Mouse (Mus musculus) spleen, postnatal 10 days (tissue): ENCODE data around the gene Dnajc16.
"Not testable (repeated sequence)": the region's sequence is repeated elsewhere in the genome, so short reads cannot be mapped to it uniquely, and the experiment has no call there.

Experiments used
- DNase-seq, 2 experiments: peaks; one replicate each; pipeline ENCODE4 v3.0.0; 2021 to 2022; ENCODE audit warnings: low spot score in 2 of 2

Dnajc16 gene

DNA sequence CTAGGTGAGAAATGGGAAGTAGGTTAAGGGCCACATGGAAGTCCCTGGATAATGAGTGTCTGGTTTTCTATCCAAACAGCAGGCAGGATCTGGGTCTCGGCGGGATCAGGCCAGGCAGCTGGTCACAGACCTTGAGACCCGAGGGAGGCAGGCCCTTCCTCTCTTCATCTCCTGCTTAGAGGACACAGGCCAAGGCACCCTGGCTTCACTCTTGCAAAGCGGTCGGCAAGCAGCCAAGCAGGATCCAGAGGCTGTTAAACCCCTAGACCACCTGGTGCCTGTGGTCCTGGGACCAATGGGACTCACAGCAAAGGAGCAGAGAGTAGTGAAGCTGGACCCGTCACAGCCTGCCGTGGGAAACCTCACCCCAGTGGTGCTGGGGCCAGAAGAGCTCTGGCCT, 5.6 kb upstream of the Dnajc16 start:
- DNase-seq, result no peak

- no peak for DNase-seq
Measured at GRCm38 (mm10) chr4:141794152-141794535, 3.4 kb upstream of the Dnajc16 start.

- DNase-seq, result peak; percentile 99
Measured at GRCm38 (mm10) chr4:141793282-141794151, 2.8 kb upstream of the Dnajc16 start, which contains the start of gene Casp9. Casp9 (plus strand) TSS chr4:141793612.

DNA sequence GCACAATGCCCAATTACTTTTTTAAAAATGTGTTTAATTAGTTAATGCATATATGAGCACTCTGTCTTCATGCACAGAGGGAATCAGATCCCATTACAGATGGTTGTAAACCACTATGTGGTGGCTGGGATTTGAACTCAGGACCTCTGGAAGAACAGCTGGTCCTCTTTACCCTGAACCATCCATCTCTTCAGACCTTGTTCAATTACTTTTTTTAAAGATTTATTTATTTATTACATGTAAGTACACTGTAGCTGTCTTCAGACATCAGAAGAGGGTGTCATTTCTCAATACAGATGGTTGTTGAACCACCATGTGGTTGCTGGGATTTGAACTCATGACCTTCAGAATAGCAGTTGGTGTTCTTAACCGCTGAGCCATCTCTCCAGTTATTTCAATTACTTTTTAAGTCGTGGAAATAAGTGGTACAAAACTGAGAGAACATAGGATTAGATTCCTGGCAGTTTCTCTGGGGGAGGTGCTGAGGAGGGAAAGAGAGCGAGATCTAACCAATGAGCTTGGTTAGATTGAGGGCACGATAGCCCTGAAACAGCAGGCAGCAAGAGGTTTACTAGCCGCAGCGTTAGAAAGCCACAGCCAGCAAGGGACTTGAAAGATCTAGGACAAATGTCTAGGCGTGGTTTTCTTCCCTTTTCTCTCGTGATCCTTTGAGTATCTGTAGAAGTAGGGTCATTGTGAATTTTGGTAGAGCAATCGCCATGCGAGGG, 2.0 kb upstream of the Dnajc16 start:
- no peak for DNase-seq

DNA sequence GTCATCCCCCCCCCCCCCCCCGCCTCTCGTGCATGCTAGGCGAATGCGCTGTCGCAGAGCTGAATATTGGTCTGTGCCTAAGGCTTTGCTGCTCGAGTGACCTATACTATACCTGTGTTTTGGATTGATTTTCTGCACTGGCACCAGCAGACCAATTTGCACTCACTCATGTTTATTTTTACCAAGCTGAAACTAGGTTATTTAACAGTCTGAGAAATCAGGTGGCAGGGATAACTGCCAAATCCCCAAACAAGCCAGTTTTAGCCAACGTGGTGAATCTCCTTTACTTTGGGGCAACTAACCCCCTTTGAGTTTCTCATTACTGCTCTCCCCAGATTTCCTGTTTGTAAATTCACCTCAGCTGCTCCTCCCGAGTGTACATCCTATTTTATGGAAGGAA, 1.2 kb upstream of the Dnajc16 start:
- no peak for DNase-seq

DNA sequence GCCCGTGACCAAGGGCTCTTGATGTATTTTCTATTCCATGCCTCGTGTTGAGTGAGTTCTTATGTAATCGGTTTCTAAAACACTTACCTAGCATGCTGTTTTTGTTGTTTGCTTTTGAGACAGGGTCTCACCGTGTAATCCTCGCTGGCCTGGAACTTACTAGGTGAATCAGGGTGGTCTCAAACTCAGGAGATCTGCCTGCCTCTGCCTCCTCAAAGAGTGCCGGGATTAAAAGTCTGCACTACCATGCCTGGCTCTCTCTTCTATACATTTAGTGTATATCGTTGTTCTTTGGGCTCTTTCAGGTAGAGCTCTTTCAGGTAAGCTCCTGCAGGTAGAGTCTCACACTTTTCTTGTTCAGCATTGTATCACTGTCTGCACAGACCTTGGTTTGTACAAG, 755 bp upstream of the Dnajc16 start:
- no peak for DNase-seq

DNA sequence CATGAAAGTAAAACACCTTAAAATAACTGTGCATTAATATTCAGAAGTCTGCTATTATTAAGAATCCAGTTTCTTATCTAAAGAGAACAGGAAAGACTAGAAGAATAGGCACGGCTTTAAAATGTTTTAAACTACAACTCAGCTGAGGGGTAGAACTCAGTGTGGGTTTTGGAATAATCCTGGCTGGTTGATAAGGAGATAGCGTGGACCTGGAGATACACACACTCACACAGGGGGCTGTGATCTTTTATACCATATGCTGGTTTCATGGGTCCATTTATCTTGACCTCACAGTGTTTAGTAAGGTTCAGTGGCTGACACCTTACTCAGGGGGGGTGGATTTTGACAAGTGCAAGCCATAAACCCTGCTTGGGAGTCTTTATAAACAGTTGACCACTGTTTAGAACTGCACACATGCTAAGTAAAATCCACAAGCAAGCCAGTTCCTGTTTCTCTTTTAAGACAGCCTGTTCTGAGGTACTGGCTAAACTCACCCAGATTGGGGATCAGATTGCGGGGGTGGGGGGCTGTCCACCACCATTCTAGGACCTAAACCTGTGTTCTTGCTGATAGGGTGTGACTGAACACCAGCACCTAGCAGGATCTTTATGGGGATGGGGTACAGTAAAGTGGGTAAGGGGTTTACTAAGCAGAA, 1.0 kb downstream of the Dnajc16 start:
- no peak for DNase-seq

DNA sequence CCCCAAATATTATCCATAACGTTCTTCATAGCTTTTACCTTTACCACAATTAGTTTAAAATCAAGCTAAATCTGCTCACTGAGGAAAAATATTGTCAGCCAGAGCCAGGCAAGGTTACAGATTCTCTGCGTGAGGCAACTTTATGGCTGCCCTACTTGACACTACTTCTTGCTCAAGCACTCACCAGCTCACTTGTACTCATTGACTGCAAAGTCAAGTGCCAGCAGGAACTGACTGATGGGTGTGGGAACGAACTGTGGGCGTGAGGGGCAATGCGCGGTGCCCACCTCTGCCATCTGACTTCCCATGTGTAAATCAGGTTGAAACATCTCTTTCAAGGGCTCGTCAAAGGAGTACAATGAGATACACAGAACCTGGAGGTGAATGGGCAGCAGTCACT, 3.3 kb downstream of the Dnajc16 start:
- no peak for DNase-seq

- DNase-seq, result no peak
Measured at GRCm38 (mm10) chr4:141787046-141787445, 3.7 kb downstream of the Dnajc16 start.

DNA sequence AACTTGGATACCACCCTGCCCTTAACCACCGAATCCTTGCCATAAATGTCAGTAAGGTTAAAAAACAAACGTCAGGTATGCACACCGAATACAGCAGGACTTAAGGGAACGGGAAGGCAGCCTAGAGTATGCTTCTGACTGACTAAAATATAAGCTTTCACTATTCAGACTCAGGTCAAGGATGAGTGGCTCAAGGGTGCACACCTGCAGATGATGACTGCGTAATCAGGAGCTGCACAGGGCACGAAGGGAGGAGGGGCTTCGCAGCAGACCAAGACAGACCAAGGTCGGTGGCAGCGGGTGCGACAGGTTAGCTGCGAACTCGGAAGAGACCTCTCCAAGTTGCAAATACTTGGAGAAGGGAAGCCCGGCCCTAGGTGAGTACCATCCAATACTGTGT, 4.6 kb downstream of the Dnajc16 start:
- no peak for DNase-seq

- no peak for DNase-seq
Measured at GRCm38 (mm10) chr4:141784835-141785234, 5.9 kb downstream of the Dnajc16 start.

- DNase-seq, result no peak
Measured at GRCm38 (mm10) chr4:141781201-141781985, 9.3 kb downstream of the Dnajc16 start.

DNA sequence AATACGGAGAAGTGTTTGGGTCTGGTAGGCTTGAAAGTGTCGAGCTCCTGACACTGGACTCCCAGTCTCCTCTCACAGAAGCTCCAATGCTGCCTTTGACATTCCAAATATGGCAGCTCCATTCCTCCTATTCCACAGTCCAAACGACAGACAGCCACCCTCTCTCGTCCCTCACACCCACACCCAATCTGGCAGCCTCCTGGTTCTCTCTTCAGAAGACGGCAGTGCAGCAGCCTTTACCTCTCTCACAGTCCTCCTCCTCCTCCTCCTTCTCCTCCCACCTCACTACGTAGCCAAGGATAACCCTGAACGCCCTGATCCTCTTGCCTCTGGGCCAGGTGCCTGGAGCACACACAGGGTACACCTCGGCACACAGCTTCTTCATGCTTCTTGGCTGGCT, 10.9 kb downstream of the Dnajc16 start:
- DNase-seq, result no peak

DNA sequence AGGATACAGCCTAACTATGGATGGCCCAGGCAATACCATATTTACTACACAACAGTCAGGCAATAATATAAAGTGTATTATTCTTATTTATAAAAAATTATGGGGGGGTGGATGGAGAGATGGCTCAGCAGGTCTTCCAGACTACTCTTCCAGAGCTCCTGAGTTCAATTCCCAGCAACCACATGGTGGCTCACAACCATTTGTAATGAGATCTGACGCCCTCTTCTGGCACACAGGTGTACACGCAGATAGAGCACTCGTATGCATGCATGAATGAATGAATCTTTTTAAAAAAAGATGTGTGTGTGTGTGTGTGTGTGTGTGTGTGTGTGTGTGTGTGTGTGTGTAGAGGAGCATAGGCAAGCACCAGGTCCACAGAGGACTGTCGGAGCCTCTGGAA, 17.7 kb downstream of the Dnajc16 start:
- not testable (repeated sequence) for DNase-seq

DNA sequence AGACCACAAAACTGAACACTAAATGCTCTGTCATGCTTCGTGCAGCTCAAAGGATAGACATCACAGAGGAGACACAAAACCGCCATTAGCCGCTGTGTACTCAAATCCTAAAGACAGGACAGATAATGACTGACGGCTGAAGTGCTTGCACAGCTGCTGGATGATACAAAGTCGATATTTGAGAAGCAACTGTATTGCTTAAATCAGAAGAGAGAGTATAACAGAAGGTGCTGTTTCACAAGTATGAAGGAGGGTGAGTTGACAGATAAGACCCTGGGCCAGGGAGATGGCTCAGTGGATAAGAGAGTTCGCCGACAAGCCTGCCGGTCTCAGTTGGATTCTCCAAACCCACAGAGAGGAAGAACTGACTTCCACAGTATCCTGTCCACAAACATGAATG, 18.9 kb downstream of the Dnajc16 start:
- no peak for DNase-seq

GRCm38 (mm10) chr4:141769501-141770160, 21.1 kb downstream of the Dnajc16 start:
- no peak for DNase-seq

DNA sequence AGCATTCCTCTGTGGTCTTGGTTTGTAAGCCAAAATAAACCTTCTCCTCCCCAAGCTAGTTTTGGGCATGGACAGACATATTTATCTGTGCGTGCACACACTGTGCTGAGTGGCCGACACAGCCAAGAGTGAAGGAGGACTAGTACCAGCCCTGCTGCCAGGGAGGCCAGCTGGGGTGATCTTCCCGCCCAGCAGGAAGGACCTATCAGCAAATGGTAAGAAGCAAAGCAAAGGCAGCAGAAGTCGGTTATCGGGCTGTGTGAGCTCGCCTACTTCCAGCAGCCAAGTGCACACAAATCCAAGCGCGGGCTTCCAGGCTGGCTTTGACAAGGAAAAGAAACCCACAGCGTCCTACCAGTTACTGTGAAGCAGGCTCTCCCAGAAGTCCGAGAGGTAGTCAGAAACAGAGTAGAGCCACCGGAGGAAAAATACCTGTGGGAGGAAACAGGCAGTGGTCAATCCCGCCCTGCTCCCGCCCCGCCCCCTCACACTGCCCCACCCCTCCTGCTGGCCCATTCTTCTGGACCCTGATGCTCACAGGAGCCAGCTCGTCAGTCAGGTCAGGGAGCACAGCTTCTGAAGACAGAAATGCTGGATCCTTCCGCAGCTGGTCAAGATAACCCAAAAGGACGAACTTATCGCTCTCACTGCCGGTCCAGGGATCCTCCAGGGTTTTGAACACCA, 23.2 kb downstream of the Dnajc16 start:
- DNase-seq, result peak; percentile 54 to 59

GRCm38 (mm10) chr4:141766668-141767352, 23.9 kb downstream of the Dnajc16 start:
- DNase-seq, result no peak

DNA sequence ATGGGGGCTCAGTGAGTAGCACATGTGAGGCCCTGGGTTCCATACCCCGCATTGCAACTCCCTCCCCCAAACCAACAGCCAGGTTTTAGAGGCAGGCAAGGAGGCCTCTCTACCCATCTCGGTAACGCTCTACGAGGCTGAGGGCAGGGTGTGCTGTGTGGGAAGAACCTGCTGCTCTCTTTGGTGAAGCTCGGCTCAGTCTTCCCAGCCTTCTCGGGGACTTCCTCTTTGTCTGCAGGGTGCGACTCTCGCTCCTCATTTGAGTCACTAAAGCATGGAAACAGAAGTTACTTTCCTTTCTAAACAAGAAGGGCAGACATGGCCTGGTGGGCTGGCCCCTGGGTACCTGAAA, 24.4 kb downstream of the Dnajc16 start:
- peak in 1 of 2 experiments; percentile 39 for DNase-seq

- no peak for DNase-seq
Measured at GRCm38 (mm10) chr4:141765008-141765407, 25.7 kb downstream of the Dnajc16 start.
